Mouse (Mus musculus): ENCODE measurements around the gene Fam189b.

GRCm38 (mm10) chr3:89229276-89229675 lies 46.3 kb downstream of the Fam189b start:
- TF ChIP-seq POLR2A (IDR thresholded peaks at IDR 0.05; ENCODE audit: low read depth, low read length) = no peak
- no peak for TF ChIP-seq CTCF (IDR thresholded peaks at IDR 0.05; ENCODE audit: extremely low read depth, insufficient read length, insufficient replicate concordance, low read depth, low read length)

Measured in small intestine, adult 2 months (tissue).